Mouse (Mus musculus) liver, embryonic 14.5 days (tissue): Measurements from ENCODE around the gene Tmprss11c.

Experiments used
- CTCF ChIP-seq: IDR thresholded peaks from 2 replicates; pipeline ENCODE4 v1.5.1; 2016; ENCODE audit warnings: antibody characterized with exemption, low read depth, control low read depth
- EP300 ChIP-seq: IDR thresholded peaks from 2 replicates; pipeline ENCODE4 v1.6.1; 2016; ENCODE audit warnings: antibody characterized with exemption, low read depth

DNA sequence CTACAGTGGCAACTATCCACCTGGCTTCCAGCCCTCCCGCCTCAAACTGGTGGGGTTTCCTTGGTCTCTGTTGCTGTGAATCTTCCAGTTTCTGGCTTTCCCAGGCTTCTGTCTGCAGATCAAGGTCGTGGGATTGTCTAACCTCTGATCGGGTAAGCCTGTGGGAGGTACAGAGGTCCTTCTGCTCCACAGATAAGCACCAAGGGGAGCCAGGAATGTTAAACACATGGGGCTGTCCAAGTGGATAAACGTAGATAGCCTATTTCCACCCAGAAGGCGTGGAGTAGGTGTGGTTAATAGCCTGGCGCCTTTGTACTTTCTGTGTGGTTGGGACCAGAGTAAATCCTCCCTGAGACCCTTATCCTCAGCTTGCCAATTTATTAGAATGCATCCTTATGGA is 101.7 kb downstream of the Tmprss11c start:
- TF ChIP-seq CTCF (no peak), EP300 (no peak)
